Mouse (Mus musculus) hindbrain, embryonic 13.5 days (tissue): ENCODE data around the gene Gpr35. TPM values are rescaled to one million over a fixed set of nuclear protein-coding genes. Genes with fewer than 3 reads are reported as not detected.
A peak's percentile ranks its signal among the peaks of the same experiment; 100 is the strongest.

ENCODE experiments used
- ATAC-seq: fragments of 200-750 bp; cut with Nextera tagmentation; 2 replicates; pipeline ENCODE4 v1.8.0; 2017; ENCODE audit warnings: moderate TSS enrichment; ENCODE audit not compliant: low FRiP score
- H3K27ac ChIP-seq: fragments of 300-500 bp; sonication (generic); 2 replicates; pipeline ENCODE4 v1.5.1; 2015; ENCODE audit warnings: inconsistent platforms, mild to moderate bottlenecking, moderate library complexity
- H3K27me3 ChIP-seq: fragments of 300-500 bp; sonication (generic); 2 replicates; pipeline ENCODE4 v1.6.1; 2015; ENCODE audit warnings: mild to moderate bottlenecking, inconsistent platforms
- H3K36me3 ChIP-seq: fragments of 300-500 bp; sonication (generic); 2 replicates; pipeline ENCODE4 v1.6.1; 2015; ENCODE audit warnings: mild to moderate bottlenecking, inconsistent platforms
- H3K4me1 ChIP-seq: fragments of 300-500 bp; sonication (generic); replicated peaks from 2 replicates; pipeline ENCODE4 v1.6.1; 2015; ENCODE audit warnings: inconsistent platforms
- H3K4me2 ChIP-seq: fragments of 300-500 bp; sonication (generic); 2 replicates; pipeline ENCODE4 v1.6.1; 2015; ENCODE audit warnings: inconsistent platforms, mild to moderate bottlenecking, moderate library complexity
- H3K4me3 ChIP-seq: fragments of 300-500 bp; sonication (generic); 2 replicates; pipeline ENCODE4 v1.5.1; 2015; ENCODE audit warnings: mild to moderate bottlenecking, inconsistent platforms
- H3K9ac ChIP-seq: fragments of 300-500 bp; sonication (generic); 2 replicates; pipeline ENCODE4 v1.6.1; 2015; ENCODE audit warnings: mild to moderate bottlenecking, inconsistent platforms
- H3K9me3 ChIP-seq: fragments of 300-500 bp; sonication (generic); 2 replicates; pipeline ENCODE4 v1.6.1; 2016; ENCODE audit warnings: inconsistent platforms
- WGBS: fragments of 180-500 bp; shearing (Covaris S2); methylation state at CpG from one replicate; pipeline ENCODE4 v1.1.7; 2015; 5-methylcytosine and 5-hydroxymethylcytosine counted together
- polyA plus RNA-seq: library from polyadenylated mRNA; unstranded; fragments of >200 nt; fragmentation: Nextera tagmentation; extraction: Ambion mirVana; gene quantifications from 2 replicates; pipeline ENCODE4 v1.2.1, GENCODE M21; 2015

Gene Gpr35
- polyA plus RNA-seq, 1 experiment from 2014 or later = 0.39 TPM

GRCm38 (mm10) chr1:92971879-92972795, 21.5 kb downstream of the Gpr35 start:
- H3K4me3 ChIP-seq = no peak overlapping the region
- H3K9ac ChIP-seq = no peak overlapping the region
- H3K9me3 ChIP-seq = no peaks in the 10 kb centered on the region
- no peaks in the 10 kb centered on the region for H3K27me3 ChIP-seq
- WGBS = 89% methylated on average over 7 of the region's 7 CpGs
- no peak overlapping the region for H3K4me2 ChIP-seq
- H3K4me1 ChIP-seq = peaks cover 5% of the 10 kb centered on the region; the same call in 1 of the 2 replicates
- no peak for ATAC-seq
- H3K27ac ChIP-seq = no peak overlapping the region
- no peaks in the 10 kb centered on the region for H3K36me3 ChIP-seq

DNA sequence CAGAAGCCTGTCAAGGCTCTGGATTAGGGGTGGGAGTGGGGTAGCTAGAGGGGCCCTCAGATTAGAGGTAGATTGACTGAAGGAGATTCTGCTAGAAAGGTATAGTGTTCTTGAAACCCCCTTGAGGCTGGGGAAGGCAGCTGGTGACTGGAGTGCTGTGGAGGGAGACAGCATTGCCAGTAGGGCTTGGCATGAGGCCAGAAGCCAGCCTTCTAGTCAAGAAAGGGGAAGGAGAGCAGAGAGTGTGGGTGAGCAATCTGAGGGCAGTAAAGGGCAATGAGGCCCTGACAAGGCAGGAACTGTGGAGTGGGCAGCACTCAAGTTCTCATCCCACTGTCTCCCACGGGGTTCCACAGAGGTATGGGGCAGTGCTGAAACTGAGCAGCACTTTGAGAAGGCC, 22.2 kb downstream of the Gpr35 start:
- H3K4me3 ChIP-seq = no peak overlapping the region
- H3K4me1 ChIP-seq = peaks cover 5% of the 10 kb centered on the region; the same call in 1 of the 2 replicates
- H3K9me3 ChIP-seq = no peaks in the 10 kb centered on the region
- H3K9ac ChIP-seq = no peak overlapping the region
- no peak overlapping the region for H3K27ac ChIP-seq
- H3K4me2 ChIP-seq = no peak overlapping the region
- 75% methylated on average over 1 of the region's 1 CpGs for WGBS
- H3K27me3 ChIP-seq = no peaks in the 10 kb centered on the region
- H3K36me3 ChIP-seq = no peaks in the 10 kb centered on the region
- no peak for ATAC-seq

DNA sequence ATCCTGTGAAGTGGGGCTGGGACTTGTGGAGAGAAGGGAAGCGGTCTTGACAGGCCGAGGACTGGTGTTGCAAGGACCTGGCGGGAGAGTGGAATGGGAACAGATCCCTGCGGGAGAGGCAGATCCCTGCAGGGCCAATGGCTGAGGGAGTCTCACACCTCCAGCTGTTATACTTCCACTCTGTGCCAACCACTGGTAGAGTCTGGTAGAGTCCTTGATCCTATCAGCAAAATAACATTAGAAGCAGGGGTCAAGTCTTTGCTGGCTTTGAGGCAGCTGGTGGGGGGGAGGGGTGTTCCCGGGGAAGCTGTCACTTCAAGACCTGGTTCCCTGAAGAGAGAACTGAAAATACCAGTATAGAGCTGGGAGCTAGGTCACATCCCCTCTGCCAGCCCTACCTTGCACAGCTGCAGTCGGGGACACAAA, 25.5 kb downstream of the Gpr35 start:
- H3K27me3 ChIP-seq = no peaks in the 10 kb centered on the region
- no peak overlapping the region for H3K9ac ChIP-seq
- WGBS = 54% methylated on average over 6 of the region's 6 CpGs
- H3K4me3 ChIP-seq = no peak overlapping the region
- no peak overlapping the region for H3K27ac ChIP-seq
- H3K9me3 ChIP-seq = no peaks in the 10 kb centered on the region
- H3K36me3 ChIP-seq = no peaks in the 10 kb centered on the region
- no peak for ATAC-seq
- no peak overlapping the region for H3K4me2 ChIP-seq
- peaks cover 5% of the 10 kb centered on the region; the same call in 1 of the 2 replicates for H3K4me1 ChIP-seq

- peaks cover 5% of the 10 kb centered on the region; the same call in 1 of the 2 replicates for H3K4me1 ChIP-seq
- ATAC-seq = no peak
These were observed 28.0 kb downstream of the Gpr35 start for GRCm38 (mm10) chr1:92978645-92979044.

GRCm38 (mm10) chr1:92979073-92979602, 28.5 kb downstream of the Gpr35 start:
- Histone ChIP-seq H3K27me3 (no peaks in the 10 kb centered on the region), H3K36me3 (no peaks in the 10 kb centered on the region), H3K9me3 (no peaks in the 10 kb centered on the region), H3K4me3 (no peak overlapping the region), H3K4me1 (peaks cover 5% of the 10 kb centered on the region; the same call in 1 of the 2 replicates), H3K9ac (peak overlapping the region; percentile 6; the same call in 1 of the 2 replicates), H3K27ac (no peak overlapping the region), H3K4me2 (no peak overlapping the region)
- WGBS = 40% methylated on average over 11 of the region's 11 CpGs
- ATAC-seq = no peak

More at GRCm38 (mm10) chr1:92978645-92979044, 28.0 kb downstream of the Gpr35 start:
- Histone ChIP-seq H3K9ac (no peak overlapping the region), H3K9me3 (no peaks in the 10 kb centered on the region), H3K4me2 (no peak overlapping the region), H3K36me3 (no peaks in the 10 kb centered on the region), H3K4me3 (no peak overlapping the region), H3K27ac (no peak overlapping the region), H3K27me3 (no peaks in the 10 kb centered on the region)
- WGBS = 49% methylated on average over 7 of the region's 7 CpGs

- Histone ChIP-seq H3K4me1 (peaks cover 4% of the 10 kb centered on the region; the same call in 1 of the 2 replicates), H3K4me3 (no peak overlapping the region), H3K4me2 (no peak overlapping the region), H3K9me3 (no peaks in the 10 kb centered on the region), H3K36me3 (no peaks in the 10 kb centered on the region), H3K9ac (no peak overlapping the region), H3K27ac (no peak overlapping the region), H3K27me3 (no peaks in the 10 kb centered on the region)
- no peak for ATAC-seq
- WGBS = 81% methylated on average over 7 of the region's 7 CpGs
These were observed 30.6 kb downstream of the Gpr35 start for GRCm38 (mm10) chr1:92981056-92981845.

DNA sequence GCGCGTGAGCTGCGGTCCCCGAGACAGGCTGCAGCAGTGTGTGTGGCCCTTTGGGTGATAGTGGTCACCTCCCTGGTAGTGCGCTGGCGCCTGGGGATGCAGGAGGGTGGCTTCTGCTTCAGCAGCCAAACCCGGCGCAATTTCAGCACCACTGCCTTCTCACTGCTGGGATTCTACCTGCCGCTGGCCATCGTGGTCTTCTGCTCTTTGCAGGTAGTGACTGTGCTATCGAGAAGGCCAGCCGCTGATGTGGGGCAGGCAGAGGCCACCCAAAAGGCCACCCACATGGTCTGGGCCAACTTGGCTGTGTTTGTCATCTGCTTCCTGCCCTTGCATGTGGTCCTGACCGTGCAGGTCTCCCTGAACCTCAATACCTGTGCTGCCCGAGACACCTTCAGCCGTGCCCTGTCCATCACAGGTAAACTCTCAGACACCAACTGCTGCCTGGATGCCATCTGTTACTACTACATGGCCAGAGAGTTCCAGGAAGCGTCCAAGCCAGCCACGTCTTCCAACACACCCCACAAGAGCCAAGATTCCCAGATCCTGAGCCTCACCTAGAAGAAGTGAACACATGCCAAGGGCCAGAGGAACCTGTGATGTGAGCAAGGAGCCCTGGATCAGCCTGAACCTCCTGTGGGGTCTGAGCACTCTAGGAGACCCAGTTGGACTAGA, 32.4 kb downstream of the Gpr35 start:
- Histone ChIP-seq H3K36me3 (no peaks in the 10 kb centered on the region), H3K4me1 (no peaks in the 10 kb centered on the region), H3K27me3 (no peaks in the 10 kb centered on the region), H3K9ac (no peak overlapping the region), H3K4me3 (no peak overlapping the region), H3K4me2 (no peak overlapping the region), H3K9me3 (no peaks in the 10 kb centered on the region), H3K27ac (no peak overlapping the region)
- no peak for ATAC-seq
- whole genome bisulfite sequencing = 93% methylated on average over 17 of the region's 17 CpGs

- WGBS = 87% methylated on average over 5 of the region's 5 CpGs
- H3K4me1 ChIP-seq = no peaks in the 10 kb centered on the region
- H3K9me3 ChIP-seq = no peaks in the 10 kb centered on the region
- no peak overlapping the region for H3K4me2 ChIP-seq
- ATAC-seq = no peak
- no peak overlapping the region for H3K4me3 ChIP-seq
- H3K27ac ChIP-seq = no peak overlapping the region
- no peaks in the 10 kb centered on the region for H3K36me3 ChIP-seq
- H3K27me3 ChIP-seq = no peaks in the 10 kb centered on the region
- H3K9ac ChIP-seq = no peak overlapping the region
These were observed 34.3 kb downstream of the Gpr35 start for GRCm38 (mm10) chr1:92984999-92985398.

GRCm38 (mm10) chr1:92988894-92989293, 38.2 kb downstream of the Gpr35 start:
- Histone ChIP-seq H3K4me2 (no peak overlapping the region), H3K4me3 (no peak overlapping the region), H3K36me3 (no peaks in the 10 kb centered on the region), H3K9me3 (no peaks in the 10 kb centered on the region), H3K27me3 (no peaks in the 10 kb centered on the region), H3K4me1 (no peaks in the 10 kb centered on the region; the same call in 1 of the 2 replicates), H3K9ac (no peak overlapping the region), H3K27ac (no peak overlapping the region)
- 79% methylated on average over 4 of the region's 4 CpGs for WGBS
- no peak for ATAC-seq

DNA sequence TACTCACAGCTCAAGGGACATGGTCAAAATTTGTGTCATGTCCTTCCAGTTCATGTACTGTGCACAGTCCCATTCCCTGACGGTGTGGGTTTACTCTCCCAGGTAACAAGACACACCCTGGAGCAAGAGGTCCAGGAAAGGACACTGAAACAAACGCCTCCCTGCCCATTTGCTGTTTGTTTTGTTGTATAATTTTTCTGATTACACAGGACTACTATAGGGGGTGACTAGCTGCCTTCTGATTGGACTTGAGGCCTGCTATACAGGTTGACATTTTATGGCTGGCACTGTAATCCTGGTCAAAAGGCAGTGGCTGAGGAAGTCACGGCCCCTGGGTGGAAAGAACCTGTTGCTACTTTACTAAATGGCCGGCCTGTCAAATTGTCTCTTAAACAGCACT, 39.2 kb downstream of the Gpr35 start:
- Histone ChIP-seq H3K4me1 (peaks cover under 1% of the 10 kb centered on the region; the same call in 1 of the 2 replicates), H3K27ac (no peak overlapping the region), H3K9ac (no peak overlapping the region), H3K9me3 (no peaks in the 10 kb centered on the region), H3K27me3 (no peaks in the 10 kb centered on the region), H3K36me3 (no peaks in the 10 kb centered on the region), H3K4me2 (no peak overlapping the region), H3K4me3 (no peak overlapping the region)
- no peak for ATAC-seq
- 77% methylated on average over 4 of the region's 4 CpGs for WGBS

- Histone ChIP-seq H3K9me3 (no peaks in the 10 kb centered on the region), H3K27me3 (no peaks in the 10 kb centered on the region), H3K36me3 (no peaks in the 10 kb centered on the region), H3K4me1 (peaks cover 2% of the 10 kb centered on the region; the same call in 1 of the 2 replicates), H3K27ac (no peak overlapping the region), H3K4me2 (no peak overlapping the region), H3K4me3 (no peak overlapping the region), H3K9ac (no peak overlapping the region)
- ATAC-seq = no peak
- 84% methylated on average over 6 of the region's 6 CpGs for WGBS
These were observed 41.7 kb downstream of the Gpr35 start for GRCm38 (mm10) chr1:92992214-92992855.
